Comparison of ENCODE assay signal across 20 mouse cellular contexts in genomic region chr13:48784594-48785298, GRCm38 (mm10).
DNase-seq lines count a peak whose midpoint lies in the region; ATAC-seq lines count a peak whose summit lies in the region.
"Had no signal": no experiment of that assay in that cellular context is flagged by ENCODE, and none has a peak within 500 bp of the region (broad histone marks: within the 10 kb centered on the region; RNA-seq: fewer than 3 reads in every experiment).

No protein-coding gene starts in this region.

- H3K9me3 ChIP-seq in hindbrain, embryonic 12.5 days (replicated peaks), result no peaks in the 10 kb centered on the region
- H3K9me3 ChIP-seq in hindbrain, embryonic 14.5 days (ENCODE audit: control insufficient read depth, low read length), result no peaks in the 10 kb centered on the region
- H3K9me3 ChIP-seq in midbrain, embryonic 14.5 days (ENCODE audit: control insufficient read depth, low read length), result no peaks in the 10 kb centered on the region
- no peaks in the 10 kb centered on the region for H3K9me3 ChIP-seq in midbrain, embryonic 13.5 days
- H3K9me3 ChIP-seq: embryonic facial prominence, embryonic 13.5 days; embryonic facial prominence, embryonic 15.5 days; forebrain, embryonic 10.5 days; forebrain, embryonic 12.5 days had no signal

- 81% methylated on average over 8 of the region's 8 CpGs for WGBS in hindbrain, embryonic 12.5 days
- WGBS in hindbrain, embryonic 14.5 days, result 66% methylated on average over 8 of the region's 8 CpGs
- WGBS in midbrain, embryonic 14.5 days, result 72% methylated on average over 8 of the region's 8 CpGs
- WGBS in midbrain, embryonic 13.5 days, result 79% methylated on average over 8 of the region's 8 CpGs

- H3K4me1 ChIP-seq in hindbrain, embryonic 12.5 days, result peaks cover 20% of the 10 kb centered on the region
- peaks cover 9% of the 10 kb centered on the region for H3K4me1 ChIP-seq in hindbrain, embryonic 14.5 days (replicated peaks; ENCODE audit: control insufficient read depth, insufficient read depth, low read length)
- peaks cover 17% of the 10 kb centered on the region for H3K4me1 ChIP-seq in midbrain, embryonic 14.5 days (ENCODE audit: control insufficient read depth, insufficient read depth, low read length)
- peaks cover 31% of the 10 kb centered on the region for H3K4me1 ChIP-seq in midbrain, embryonic 13.5 days (replicated peaks)

- H3K9ac ChIP-seq in hindbrain, embryonic 12.5 days, result no peak overlapping the region
- no peak overlapping the region for H3K9ac ChIP-seq in hindbrain, embryonic 14.5 days
- H3K9ac ChIP-seq in midbrain, embryonic 14.5 days (replicated peaks; ENCODE audit: low read length), result no peak overlapping the region
- no peak overlapping the region for H3K9ac ChIP-seq in midbrain, embryonic 13.5 days (replicated peaks)
- H3K9ac ChIP-seq: embryonic facial prominence, embryonic 13.5 days; embryonic facial prominence, embryonic 15.5 days; forebrain, embryonic 12.5 days had no signal

- peak; percentile 57; the same call in 1 of the 2 replicates for ATAC-seq in hindbrain, embryonic 12.5 days (ENCODE audit: low FRiP score)
- ATAC-seq in hindbrain, embryonic 14.5 days (ENCODE audit: low FRiP score), result no peak
- ATAC-seq in midbrain, embryonic 14.5 days (ENCODE audit: low FRiP score, low TSS enrichment), result no peak
- ATAC-seq in midbrain, embryonic 13.5 days, result no peak
- ATAC-seq: forebrain, embryonic 16.5 days had no signal

- no peaks in the 10 kb centered on the region; the same call in 1 of the 2 replicates for H3K27me3 ChIP-seq in hindbrain, embryonic 12.5 days
- H3K27me3 ChIP-seq in hindbrain, embryonic 14.5 days (ENCODE audit: control insufficient read depth, insufficient read depth, low read length), result no peaks in the 10 kb centered on the region
- H3K27me3 ChIP-seq in midbrain, embryonic 14.5 days (ENCODE audit: control insufficient read depth, insufficient read depth, low read length), result no peaks in the 10 kb centered on the region
- H3K27me3 ChIP-seq in midbrain, embryonic 13.5 days, result 0 out of 2 replicates have a peak, but pooled peaks cover 3% of the 10 kb centered on the region
- H3K27me3 ChIP-seq: embryonic facial prominence, embryonic 15.5 days had no signal

- H3K4me2 ChIP-seq in hindbrain, embryonic 12.5 days (replicated peaks), result no peak overlapping the region
- H3K4me2 ChIP-seq in hindbrain, embryonic 14.5 days (replicated peaks), result no peak overlapping the region
- H3K4me2 ChIP-seq in midbrain, embryonic 14.5 days (ENCODE audit: low read length), result no peak overlapping the region
- H3K4me2 ChIP-seq in midbrain, embryonic 13.5 days (replicated peaks), result no peak overlapping the region
- H3K4me2 ChIP-seq: embryonic facial prominence, embryonic 13.5 days; embryonic facial prominence, embryonic 15.5 days; forebrain, embryonic 12.5 days had no signal

- H3K27ac ChIP-seq in hindbrain, embryonic 12.5 days, result no peak overlapping the region
- no peak overlapping the region for H3K27ac ChIP-seq in hindbrain, embryonic 14.5 days
- H3K27ac ChIP-seq in midbrain, embryonic 14.5 days (replicated peaks; ENCODE audit: low read depth, low read length), result 0 out of 2 replicates have a peak overlapping the region, but pooled peaks have one; percentile 2
- H3K27ac ChIP-seq in midbrain, embryonic 13.5 days, result no peak overlapping the region
- H3K27ac ChIP-seq: embryonic facial prominence, embryonic 13.5 days; embryonic facial prominence, embryonic 15.5 days; forebrain, embryonic 10.5 days; forebrain, embryonic 12.5 days had no signal

- no peak for DNase-seq in hindbrain, embryonic 14.5 days (ENCODE audit: low spot score)
- no peak for DNase-seq in midbrain, embryonic 14.5 days
- DNase-seq: adrenal gland, adult 2 months; adrenal gland, postnatal 10 days; adrenal gland, postnatal 25 days; cerebellum, adult 11 months; cerebellum, adult 18-20 months; cerebellum, adult 8-10 months; cerebellum, adult 9-11 months; cerebellum, postnatal 14 days; cerebellum, postnatal 36 days; embryo, embryonic 11 days had no signal

- no peak overlapping the region for H3K4me3 ChIP-seq in hindbrain, embryonic 12.5 days
- no peak overlapping the region for H3K4me3 ChIP-seq in hindbrain, embryonic 14.5 days (replicated peaks; ENCODE audit: low read length)
- H3K4me3 ChIP-seq in midbrain, embryonic 14.5 days (replicated peaks; ENCODE audit: low read depth, low read length), result no peak overlapping the region
- no peak overlapping the region for H3K4me3 ChIP-seq in midbrain, embryonic 13.5 days (replicated peaks)
- H3K4me3 ChIP-seq: embryonic facial prominence, embryonic 13.5 days; embryonic facial prominence, embryonic 15.5 days; erythroblast, embryonic 14.5 days; forebrain, embryonic 10.5 days; forebrain, embryonic 12.5 days had no signal

- H3K36me3 ChIP-seq in hindbrain, embryonic 12.5 days, result no peaks in the 10 kb centered on the region
- no peaks in the 10 kb centered on the region for H3K36me3 ChIP-seq in hindbrain, embryonic 14.5 days (replicated peaks; ENCODE audit: control insufficient read depth, insufficient read depth)
- no peaks in the 10 kb centered on the region for H3K36me3 ChIP-seq in midbrain, embryonic 14.5 days (ENCODE audit: control insufficient read depth, insufficient read depth, low read length)
- no peaks in the 10 kb centered on the region for H3K36me3 ChIP-seq in midbrain, embryonic 13.5 days
- H3K36me3 ChIP-seq: embryonic facial prominence, embryonic 13.5 days; embryonic facial prominence, embryonic 15.5 days; forebrain, embryonic 10.5 days; forebrain, embryonic 12.5 days had no signal
